Mouse (Mus musculus) heart, embryonic 10.5 days (tissue): ENCODE measurements around the gene Papln. TPM values are rescaled to one million over a fixed set of nuclear protein-coding genes. Genes with fewer than 3 reads are reported as not detected.

Experiments used
- DNase-seq: peaks from one replicate; pipeline ENCODE4 v3.0.0-alpha.2; 2017; ENCODE audit warnings: low spot score
- H3K27ac ChIP-seq: fragments of 300-500 bp; sonication (generic); 2 replicates; pipeline ENCODE4 v1.5.1; 2016; ENCODE audit warnings: mild to moderate bottlenecking
- H3K27me3 ChIP-seq: fragments of 300-500 bp; sonication (generic); 2 replicates; pipeline ENCODE4 v1.6.1; 2016; ENCODE audit warnings: mild to moderate bottlenecking; ENCODE audit not compliant: poor library complexity, insufficient read depth, severe bottlenecking
- H3K36me3 ChIP-seq: fragments of 300-500 bp; sonication (generic); 2 replicates; pipeline ENCODE4 v1.6.1; 2016; ENCODE audit warnings: mild to moderate bottlenecking, moderate library complexity
- H3K4me1 ChIP-seq: fragments of 300-500 bp; sonication (generic); 2 replicates; pipeline ENCODE4 v1.6.1; 2016; ENCODE audit warnings: mild to moderate bottlenecking
- H3K4me3 ChIP-seq: fragments of 300-500 bp; sonication (generic); 2 replicates; pipeline ENCODE4 v1.5.1; 2016; ENCODE audit warnings: mild to moderate bottlenecking, moderate library complexity
- H3K9me3 ChIP-seq: fragments of 300-500 bp; sonication (generic); 2 replicates; pipeline ENCODE4 v1.6.1; 2016; ENCODE audit warnings: mild to moderate bottlenecking, moderate library complexity
- WGBS: fragments of 180-500 bp; shearing (Covaris S2); methylation state at CpG from one replicate; pipeline ENCODE4 v1.1.7; 2016; 5-methylcytosine and 5-hydroxymethylcytosine counted together
- polyA plus RNA-seq: library from polyadenylated mRNA; unstranded; fragments of >200 nt; fragmentation: Nextera tagmentation; extraction: Ambion mirVana; gene quantifications from 2 replicates; pipeline ENCODE4 v1.2.1, GENCODE M21; 2016

The Papln gene
- polyA plus RNA-seq, 1 experiment from 2014 or later: 0.38 TPM

DNA sequence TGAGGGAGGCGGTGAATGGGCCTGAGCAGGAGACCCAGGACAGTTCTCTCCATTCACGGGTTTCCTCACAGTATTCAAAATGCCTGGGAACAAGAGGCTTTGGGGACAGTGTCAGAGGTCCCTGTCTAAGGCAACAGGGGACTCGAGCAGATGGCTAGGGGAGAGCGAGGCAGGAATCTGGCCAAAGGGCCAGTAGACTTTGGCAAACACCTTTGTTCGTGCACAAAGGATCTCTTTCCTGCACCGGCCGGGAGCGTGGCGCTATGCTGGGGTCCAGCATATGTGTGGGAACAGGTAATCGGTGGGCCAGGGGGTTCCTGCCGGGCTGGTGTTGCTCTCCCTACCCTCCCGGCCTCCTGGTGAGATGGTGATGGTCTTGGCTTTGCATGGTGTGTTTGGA, 12.2 kb downstream of the Papln start:
- Histone ChIP-seq H3K4me1 (peaks cover 7% of the 10 kb centered on the region), H3K9me3 (no peaks in the 10 kb centered on the region), H3K4me3 (no peak overlapping the region), H3K36me3 (no peaks in the 10 kb centered on the region), H3K27me3 (peaks cover 48% of the 10 kb centered on the region), H3K27ac (no peak overlapping the region)
- no peak for DNase-seq
- WGBS: 69% methylated on average over 12 of the region's 12 CpGs

- DNase-seq: no peak
- no peak overlapping the region for H3K4me3 ChIP-seq
- no peaks in the 10 kb centered on the region for H3K9me3 ChIP-seq
- 88% methylated on average over 7 of the region's 7 CpGs for WGBS
- H3K36me3 ChIP-seq: no peaks in the 10 kb centered on the region
- H3K27ac ChIP-seq: no peak overlapping the region
- peaks cover 42% of the 10 kb centered on the region for H3K27me3 ChIP-seq
- peaks cover 4% of the 10 kb centered on the region for H3K4me1 ChIP-seq
Measured at GRCm38 (mm10) chr12:83776766-83777165, 13.3 kb downstream of the Papln start.

DNA sequence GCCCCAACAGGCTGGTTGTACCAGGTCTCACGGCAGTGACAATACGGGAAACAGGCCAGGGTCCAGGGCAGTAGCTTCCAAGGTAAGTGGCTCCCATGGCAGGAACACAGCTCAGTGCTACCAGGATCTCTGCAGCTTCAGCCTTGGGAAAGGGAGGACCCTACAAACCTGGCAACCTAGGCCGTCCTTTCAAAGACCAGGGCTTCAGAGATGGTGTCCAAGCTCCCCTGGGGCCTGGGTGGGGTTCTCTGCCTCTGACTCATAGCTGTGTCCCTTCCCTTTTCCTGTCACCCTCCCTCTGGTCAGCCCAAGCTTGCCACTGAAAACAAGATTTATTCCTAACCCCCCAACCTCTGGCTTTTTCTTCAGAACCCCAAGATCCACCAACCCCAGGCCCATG, 16.7 kb downstream of the Papln start:
- Histone ChIP-seq H3K36me3 (no peaks in the 10 kb centered on the region), H3K9me3 (no peaks in the 10 kb centered on the region), H3K4me1 (peaks cover 6% of the 10 kb centered on the region), H3K4me3 (no peak overlapping the region), H3K27ac (no peak overlapping the region), H3K27me3 (peaks cover 17% of the 10 kb centered on the region)
- 88% methylated on average over 3 of the region's 3 CpGs for WGBS
- no peak for DNase-seq

GRCm38 (mm10) chr12:83781204-83781603, 17.8 kb downstream of the Papln start:
- H3K9me3 ChIP-seq: no peaks in the 10 kb centered on the region
- H3K27ac ChIP-seq: no peak overlapping the region
- H3K27me3 ChIP-seq: peaks cover 8% of the 10 kb centered on the region
- H3K36me3 ChIP-seq: no peaks in the 10 kb centered on the region
- H3K4me1 ChIP-seq: peaks cover 6% of the 10 kb centered on the region
- no peak overlapping the region for H3K4me3 ChIP-seq
- 78% methylated on average over 7 of the region's 7 CpGs for WGBS
- no peak for DNase-seq

DNA sequence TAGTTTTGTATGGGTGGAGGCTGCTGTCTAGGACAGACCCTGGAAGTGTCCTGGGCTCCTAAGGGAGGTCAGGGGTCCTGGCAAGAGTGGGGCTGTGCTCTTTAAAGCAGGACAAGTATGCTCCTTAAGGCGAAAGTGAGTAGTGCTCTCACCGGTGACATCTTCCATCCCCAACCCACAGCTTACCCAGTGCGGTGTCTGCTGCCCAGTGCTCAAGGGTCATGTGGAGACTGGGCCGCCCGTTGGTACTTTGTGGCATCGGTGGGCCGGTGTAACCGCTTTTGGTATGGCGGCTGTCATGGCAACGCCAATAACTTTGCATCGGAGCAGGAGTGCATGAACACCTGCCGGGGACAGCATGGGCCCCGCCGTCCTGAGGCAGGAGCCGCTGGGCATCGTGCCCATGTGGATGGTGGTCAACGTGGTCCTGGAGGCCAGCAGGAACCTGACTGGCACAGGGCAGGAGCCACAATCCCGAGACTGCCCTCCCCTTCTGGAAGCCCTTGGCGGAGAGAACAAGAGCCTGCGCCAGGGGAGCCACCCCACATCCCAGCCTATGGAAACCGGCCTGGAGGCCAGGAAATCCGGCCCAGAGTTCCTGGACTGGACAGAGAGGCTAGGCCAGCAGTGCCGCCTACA, 18.3 kb downstream of the Papln start:
- no peak overlapping the region for H3K4me3 ChIP-seq
- no peak overlapping the region for H3K27ac ChIP-seq
- H3K36me3 ChIP-seq: no peaks in the 10 kb centered on the region
- peaks cover 6% of the 10 kb centered on the region for H3K27me3 ChIP-seq
- H3K9me3 ChIP-seq: no peaks in the 10 kb centered on the region
- 68% methylated on average over 23 of the region's 23 CpGs for WGBS
- H3K4me1 ChIP-seq: peaks cover 6% of the 10 kb centered on the region
- no peak for DNase-seq

GRCm38 (mm10) chr12:83782669-83783068, 19.2 kb downstream of the Papln start:
- Histone ChIP-seq H3K9me3 (no peaks in the 10 kb centered on the region), H3K4me1 (peaks cover 6% of the 10 kb centered on the region), H3K4me3 (no peak overlapping the region), H3K27me3 (no peaks in the 10 kb centered on the region; the same call in 1 of the 2 replicates), H3K36me3 (no peaks in the 10 kb centered on the region), H3K27ac (no peak overlapping the region)
- no peak for DNase-seq
- 83% methylated on average over 10 of the region's 10 CpGs for WGBS

- WGBS: 74% methylated on average over 4 of the region's 4 CpGs
- H3K27ac ChIP-seq: no peak overlapping the region
- H3K27me3 ChIP-seq: no peaks in the 10 kb centered on the region
- H3K36me3 ChIP-seq: no peaks in the 10 kb centered on the region
- H3K4me3 ChIP-seq: no peak overlapping the region
- H3K4me1 ChIP-seq: peaks cover 10% of the 10 kb centered on the region
- no peak for DNase-seq
- H3K9me3 ChIP-seq: no peaks in the 10 kb centered on the region
Measured at GRCm38 (mm10) chr12:83785305-83785704, 21.9 kb downstream of the Papln start.

DNA sequence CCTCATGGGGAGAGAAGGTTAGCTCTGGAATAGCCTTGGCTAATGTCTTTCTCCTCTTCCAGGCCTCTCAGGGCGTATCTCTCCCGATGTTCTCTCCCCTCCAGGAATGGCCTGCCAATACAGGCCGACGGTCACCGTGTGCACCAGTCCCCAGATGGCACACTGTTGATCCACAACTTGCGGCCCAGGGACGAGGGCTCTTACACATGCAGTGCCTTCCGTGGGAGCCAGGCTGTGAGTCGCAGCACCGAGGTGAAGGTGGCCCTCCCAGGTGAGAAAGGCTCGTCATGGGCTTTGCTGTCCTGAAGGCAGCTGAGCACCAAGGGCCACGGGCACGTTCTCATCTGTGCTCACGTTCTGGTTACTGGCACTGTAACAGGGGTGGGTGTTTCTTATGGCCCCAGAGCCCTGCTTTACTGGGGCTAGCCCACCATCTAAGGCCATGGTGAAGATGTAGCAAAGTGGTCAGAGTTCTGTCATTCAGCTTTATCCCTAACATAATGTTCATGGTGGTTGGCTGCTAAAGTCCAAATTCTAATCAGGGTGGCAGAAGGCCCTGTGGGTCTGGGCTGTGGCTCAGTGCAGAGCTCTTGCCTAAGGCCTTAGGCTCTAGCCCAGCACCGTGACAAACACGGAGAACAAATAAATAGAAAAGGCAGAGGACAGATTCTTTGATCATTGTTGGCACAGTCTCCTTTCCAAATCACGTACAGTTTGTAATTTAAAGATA, 25.8 kb downstream of the Papln start:
- DNase-seq: no peak

GRCm38 (mm10) chr12:83789781-83790140, 26.3 kb downstream of the Papln start:
- H3K27ac ChIP-seq: no peak overlapping the region

More for the DNA sequence above, 25.8 kb downstream of the Papln start:
- 91% methylated on average over 17 of the region's 17 CpGs for WGBS
- Histone ChIP-seq H3K36me3 (peaks cover 29% of the 10 kb centered on the region; the same call in 1 of the 2 replicates), H3K27ac (no peak overlapping the region), H3K9me3 (no peaks in the 10 kb centered on the region), H3K4me3 (no peak overlapping the region), H3K4me1 (peaks cover 22% of the 10 kb centered on the region), H3K27me3 (no peaks in the 10 kb centered on the region)

GRCm38 (mm10) chr12:83790749-83791148, 27.3 kb downstream of the Papln start:
- Histone ChIP-seq H3K36me3 (peaks cover 39% of the 10 kb centered on the region), H3K27me3 (no peaks in the 10 kb centered on the region), H3K4me1 (peaks cover 22% of the 10 kb centered on the region), H3K27ac (no peak overlapping the region), H3K4me3 (no peak overlapping the region), H3K9me3 (no peaks in the 10 kb centered on the region)
- WGBS: 75% methylated on average over 4 of the region's 4 CpGs
- DNase-seq: no peak

More at GRCm38 (mm10) chr12:83789781-83790140, 26.3 kb downstream of the Papln start:
- 52% methylated on average over 4 of the region's 4 CpGs for WGBS
- Histone ChIP-seq H3K36me3 (peaks cover 29% of the 10 kb centered on the region), H3K4me1 (peaks cover 22% of the 10 kb centered on the region), H3K27me3 (no peaks in the 10 kb centered on the region), H3K9me3 (no peaks in the 10 kb centered on the region), H3K4me3 (no peak overlapping the region)
- no peak for DNase-seq

GRCm38 (mm10) chr12:83791737-83792136, 28.3 kb downstream of the Papln start:
- H3K4me3 ChIP-seq: no peak overlapping the region
- peaks cover 47% of the 10 kb centered on the region for H3K36me3 ChIP-seq
- no peaks in the 10 kb centered on the region for H3K9me3 ChIP-seq
- peak overlapping the region; percentile 49; the same call in 1 of the 2 replicates for H3K27ac ChIP-seq
- H3K27me3 ChIP-seq: no peaks in the 10 kb centered on the region
- 74% methylated on average over 10 of the region's 10 CpGs for WGBS
- peaks cover 22% of the 10 kb centered on the region for H3K4me1 ChIP-seq
- no peak for DNase-seq

DNA sequence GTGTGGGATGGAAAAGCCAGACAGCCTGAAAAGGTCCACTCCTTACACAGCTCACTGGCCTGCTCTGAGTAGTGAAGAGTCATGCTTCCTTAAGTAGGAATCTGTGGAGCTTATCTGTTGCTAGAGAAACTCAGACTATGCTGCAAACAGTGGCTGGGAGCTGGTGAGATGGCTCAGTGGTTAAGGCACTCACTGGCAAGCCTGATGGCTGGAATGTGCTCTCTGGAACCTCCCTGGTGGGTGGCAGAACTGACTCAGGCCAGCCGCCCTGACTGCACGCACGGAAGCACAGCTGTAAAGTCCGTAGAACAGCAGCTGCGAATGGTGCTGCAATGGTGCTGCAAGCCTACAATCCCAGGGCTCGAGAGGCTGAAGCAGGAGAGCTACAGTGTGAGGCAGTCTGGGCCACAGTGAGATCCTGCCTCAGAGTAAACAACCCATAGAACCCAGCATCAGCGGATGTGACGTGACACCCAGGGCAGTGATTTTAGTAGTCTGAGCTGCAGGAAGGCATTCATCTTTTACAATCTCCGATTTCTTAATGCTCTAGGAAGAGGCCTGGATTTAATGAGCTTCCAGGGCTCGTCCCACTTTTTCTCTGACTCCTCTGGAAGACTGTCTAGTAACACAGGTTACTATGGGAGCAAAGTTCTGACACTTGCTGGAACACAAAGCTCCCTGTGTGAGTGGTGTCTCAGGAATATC, 29.4 kb downstream of the Papln start:
- H3K27ac ChIP-seq: no peak overlapping the region
- H3K36me3 ChIP-seq: peaks cover 53% of the 10 kb centered on the region
- H3K4me1 ChIP-seq: peaks cover 22% of the 10 kb centered on the region
- no peaks in the 10 kb centered on the region for H3K9me3 ChIP-seq
- H3K4me3 ChIP-seq: no peak overlapping the region
- WGBS: 77% methylated on average over 10 of the region's 10 CpGs
- no peak for DNase-seq
- H3K27me3 ChIP-seq: no peaks in the 10 kb centered on the region

GRCm38 (mm10) chr12:83795051-83795450, 31.6 kb downstream of the Papln start:
- Histone ChIP-seq H3K27me3 (no peaks in the 10 kb centered on the region), H3K4me3 (no peak overlapping the region), H3K27ac (no peak overlapping the region), H3K36me3 (peaks cover 74% of the 10 kb centered on the region), H3K4me1 (peaks cover 18% of the 10 kb centered on the region), H3K9me3 (no peaks in the 10 kb centered on the region)
- WGBS: 62% methylated on average over 2 of the region's 2 CpGs
- DNase-seq: peak; percentile 63
